Mouse (Mus musculus): ENCODE data around the gene Tob1.

DNA sequence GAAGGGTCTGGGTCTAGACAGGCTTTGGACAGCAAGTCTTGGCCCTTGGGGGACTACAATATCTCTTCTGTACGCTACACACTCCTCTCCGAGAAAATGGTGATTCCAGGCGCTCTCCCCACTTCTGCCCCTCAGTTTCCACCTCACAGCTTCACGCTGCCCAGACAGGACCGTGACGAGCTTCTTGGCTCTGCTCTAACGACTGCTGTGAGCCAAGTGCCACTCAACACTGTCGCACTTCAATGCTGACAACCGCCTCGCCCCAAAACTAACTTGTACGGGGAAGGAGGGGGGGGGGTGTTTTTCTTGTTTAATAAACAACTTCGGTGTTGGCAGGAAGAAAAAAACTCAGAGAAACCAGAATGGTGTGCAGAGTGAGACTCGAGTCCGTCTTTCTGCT lies 46.7 kb downstream of the Tob1 start:
- TF ChIP-seq CTCF (IDR thresholded peaks at IDR 0.05; ENCODE audit: borderline replicate concordance, insufficient read depth, low read length): no peak
- no peak for TF ChIP-seq POLR2A (IDR thresholded peaks at IDR 0.05; ENCODE audit: low read depth, low read length)

Data from embryonic fibroblast, embryonic 13.5 days (primary cell).